Mouse (Mus musculus): ENCODE data around the gene Sh3rf3.

DNA sequence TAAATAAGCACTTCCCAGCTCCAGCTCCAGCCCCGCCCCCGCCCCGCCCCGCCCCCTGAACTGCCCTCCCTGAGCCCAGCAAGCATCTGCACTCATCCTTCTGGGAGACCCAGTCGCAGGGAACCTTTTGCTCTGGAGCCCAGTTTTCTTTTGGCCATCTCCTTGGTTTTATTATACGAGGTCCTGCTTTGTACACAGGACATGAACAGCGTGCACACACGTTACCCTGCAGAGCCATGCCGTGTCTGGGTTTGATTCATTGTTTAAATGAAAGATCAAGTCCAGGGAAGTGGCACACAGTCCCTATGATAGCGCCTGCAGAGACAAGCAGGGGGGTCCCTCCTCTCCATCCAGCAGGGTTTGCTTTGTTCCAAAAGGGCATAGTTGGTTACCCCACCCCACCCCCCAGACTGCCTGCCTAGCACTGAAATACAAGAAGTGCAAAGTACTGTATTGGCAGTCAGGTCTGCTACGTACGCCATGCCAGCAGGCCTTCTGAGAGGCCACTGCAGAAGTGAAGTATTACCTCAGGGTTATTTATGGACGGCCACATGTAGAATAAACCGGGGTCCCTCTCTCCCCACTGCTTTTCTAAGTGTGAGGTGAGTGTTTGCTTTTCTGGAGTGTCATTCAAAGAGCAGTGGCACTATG, 41.5 kb downstream of the Sh3rf3 start:
- TF ChIP-seq POLR2A (IDR thresholded peaks at IDR 0.05; ENCODE audit: control insufficient read depth, low read depth, low read length) (no peak), CTCF (IDR thresholded peaks at IDR 0.05; ENCODE audit: control insufficient read depth, insufficient read depth, insufficient replicate concordance, low read depth, low read length) (no peak)
